Mouse (Mus musculus): ENCODE measurements around the gene Itsn1.
A peak's percentile ranks its signal among the peaks of the same experiment; 100 is the strongest.

The Itsn1 gene

GRCm38 (mm10) chr16:91848906-91849603, 120.0 kb downstream of the Itsn1 start:
- DNase-seq: peak; percentile 97

DNA sequence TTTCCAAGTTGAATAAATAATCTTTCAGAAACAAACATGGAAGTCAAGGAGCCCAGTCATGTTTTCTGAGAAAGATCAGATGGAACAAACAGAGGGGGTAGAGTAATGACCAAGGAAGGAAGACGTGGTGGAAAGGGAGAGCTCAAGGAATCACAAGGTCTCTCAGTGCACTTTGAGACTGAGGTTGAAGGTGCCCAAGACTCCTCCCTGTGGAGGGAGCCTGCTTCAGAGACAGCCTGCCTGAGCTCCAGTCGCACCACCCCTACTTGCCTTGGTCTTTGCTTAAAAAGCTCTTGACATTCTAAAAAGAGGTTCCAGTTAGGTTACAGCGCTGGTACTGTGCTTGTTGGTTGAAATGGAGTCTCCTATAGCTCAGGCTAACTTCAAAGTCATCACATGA, 121.1 kb downstream of the Itsn1 start:
- DNase-seq: no peak

DNA sequence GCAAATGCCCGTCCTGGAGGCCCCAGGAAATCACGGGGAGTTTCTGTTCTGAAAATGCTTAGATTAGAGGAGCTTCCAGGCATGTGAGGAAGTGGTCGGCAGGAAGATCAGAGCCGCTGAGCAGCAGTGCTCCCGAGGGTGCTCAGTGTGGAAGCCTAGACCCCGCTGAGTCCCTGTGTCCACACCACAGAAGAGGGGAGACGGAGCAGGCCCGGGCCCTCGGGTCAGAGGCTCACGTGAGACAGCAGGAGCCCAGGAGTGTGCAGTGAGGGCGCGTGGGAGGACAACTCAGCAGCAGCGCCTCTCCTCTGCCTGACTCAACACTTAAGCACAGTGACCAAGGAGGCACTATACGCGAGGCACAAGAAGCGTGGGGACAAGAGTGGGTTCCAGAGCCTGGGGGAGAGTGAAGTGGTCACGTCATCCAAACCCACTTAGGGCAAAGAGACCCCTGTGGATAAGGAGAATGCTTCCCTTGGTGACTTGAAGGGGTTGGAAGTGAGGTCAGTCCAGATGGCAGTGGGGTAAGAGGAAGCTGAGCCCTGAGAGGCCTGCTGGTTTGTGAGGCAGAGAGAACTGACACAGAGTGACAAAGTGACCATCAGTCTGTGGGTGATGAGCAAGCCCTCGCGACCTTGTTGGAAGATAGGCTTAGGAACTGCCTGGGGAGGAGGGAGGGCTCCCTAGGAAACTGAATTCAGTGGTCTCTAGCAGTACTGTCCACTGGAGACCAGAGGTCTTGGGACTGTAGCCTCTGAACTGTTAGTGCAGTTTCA, 122.6 kb downstream of the Itsn1 start:
- peak; percentile 95 for DNase-seq

DNA sequence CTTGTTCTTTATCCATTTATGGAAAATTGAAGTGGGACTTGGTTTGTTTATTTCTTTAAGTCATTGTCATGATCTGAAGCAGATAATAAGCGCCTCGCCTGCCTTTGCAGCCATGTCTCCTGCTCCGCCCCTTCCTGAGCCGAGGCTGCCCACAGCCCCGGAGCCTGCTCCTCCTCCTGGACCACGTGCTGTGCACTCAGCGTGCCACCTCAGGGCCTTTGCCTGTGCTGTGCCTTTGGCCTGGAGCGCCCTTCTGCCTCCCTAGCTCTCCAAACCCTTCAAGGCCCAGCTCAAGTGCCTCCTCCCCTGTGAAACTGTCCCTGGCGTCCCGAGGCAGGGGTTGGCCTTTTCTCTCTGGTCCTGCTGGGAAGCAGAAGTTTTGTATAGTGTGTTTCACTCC, 123.7 kb downstream of the Itsn1 start:
- DNase-seq: peak; percentile 93

- no peak for DNase-seq
Observed at GRCm38 (mm10) chr16:91853223-91853622, 124.1 kb downstream of the Itsn1 start.

- DNase-seq: no peak
Observed at GRCm38 (mm10) chr16:91858695-91859094, 129.6 kb downstream of the Itsn1 start.

GRCm38 (mm10) chr16:91859203-91859602, 130.1 kb downstream of the Itsn1 start:
- no peak for DNase-seq

DNA sequence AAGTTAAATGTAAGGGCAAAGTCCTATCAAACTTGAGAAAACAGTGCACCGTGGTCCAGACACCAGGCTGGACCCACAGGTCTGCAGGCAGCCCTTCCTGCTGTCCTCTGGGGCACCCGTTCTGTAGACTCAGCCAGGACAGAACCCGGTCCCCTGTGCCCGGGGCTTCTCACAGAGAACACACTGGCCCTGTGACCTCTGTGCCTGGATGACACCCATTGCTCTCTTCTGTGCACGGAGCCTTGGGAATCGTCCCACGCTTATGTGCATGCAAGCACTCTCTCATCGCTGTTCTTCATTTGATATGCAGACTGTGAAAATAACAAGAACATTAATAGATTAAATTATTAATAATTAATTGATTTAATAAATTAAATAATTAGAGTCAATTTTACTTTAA, 130.9 kb downstream of the Itsn1 start:
- DNase-seq: no peak

- DNase-seq: peak; percentile 89
Observed at GRCm38 (mm10) chr16:91860471-91861125, 131.5 kb downstream of the Itsn1 start.

DNA sequence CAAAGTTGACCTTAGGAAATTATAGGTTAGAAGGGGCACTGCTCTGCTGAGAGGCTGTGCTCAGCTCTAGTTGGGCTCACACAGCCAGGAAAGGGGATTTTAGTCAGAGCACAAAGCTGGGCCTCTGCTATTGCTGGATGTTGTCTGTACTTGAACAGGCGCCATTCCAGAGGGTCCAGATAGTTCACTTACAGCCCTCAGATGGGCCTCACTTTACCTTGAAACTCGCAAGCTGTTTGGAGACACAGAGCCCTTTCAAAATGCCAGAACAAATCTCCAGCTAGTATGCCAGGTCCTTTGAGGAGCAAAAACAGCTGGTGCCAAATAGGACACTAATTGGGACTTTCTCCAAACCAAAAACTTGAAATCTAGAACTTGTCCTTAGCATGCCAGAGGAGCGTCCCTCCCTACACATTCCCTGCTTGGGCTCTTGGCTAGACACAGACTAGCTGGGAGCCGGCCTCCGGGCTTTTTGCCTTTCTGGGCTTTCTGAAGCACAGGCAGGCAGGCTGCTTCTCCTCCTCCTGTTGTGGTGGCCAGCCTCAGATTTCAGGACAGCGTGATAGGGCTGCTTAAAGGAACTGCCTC, 132.8 kb downstream of the Itsn1 start:
- DNase-seq: peak; percentile 96

DNA sequence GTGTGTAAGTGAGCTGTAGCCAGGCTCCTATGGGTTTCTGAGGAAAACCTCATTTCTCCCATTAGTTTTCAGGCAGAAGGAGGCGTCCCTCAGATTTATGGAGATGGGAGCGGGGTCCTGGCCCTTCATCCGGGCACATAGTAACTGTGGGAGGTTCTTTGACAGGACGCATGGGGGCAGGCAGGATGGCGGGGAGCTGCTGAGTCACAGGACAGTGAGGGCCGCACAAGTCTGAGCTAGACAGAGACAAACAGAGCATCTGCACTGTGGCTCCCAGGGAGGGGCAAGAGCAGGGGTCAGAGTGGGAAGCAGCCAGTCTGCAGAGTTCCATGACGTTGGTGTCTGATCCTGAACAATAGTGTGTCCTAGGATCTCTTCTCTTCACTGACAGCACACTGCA, 133.8 kb downstream of the Itsn1 start:
- peak; percentile 95 for DNase-seq

DNA sequence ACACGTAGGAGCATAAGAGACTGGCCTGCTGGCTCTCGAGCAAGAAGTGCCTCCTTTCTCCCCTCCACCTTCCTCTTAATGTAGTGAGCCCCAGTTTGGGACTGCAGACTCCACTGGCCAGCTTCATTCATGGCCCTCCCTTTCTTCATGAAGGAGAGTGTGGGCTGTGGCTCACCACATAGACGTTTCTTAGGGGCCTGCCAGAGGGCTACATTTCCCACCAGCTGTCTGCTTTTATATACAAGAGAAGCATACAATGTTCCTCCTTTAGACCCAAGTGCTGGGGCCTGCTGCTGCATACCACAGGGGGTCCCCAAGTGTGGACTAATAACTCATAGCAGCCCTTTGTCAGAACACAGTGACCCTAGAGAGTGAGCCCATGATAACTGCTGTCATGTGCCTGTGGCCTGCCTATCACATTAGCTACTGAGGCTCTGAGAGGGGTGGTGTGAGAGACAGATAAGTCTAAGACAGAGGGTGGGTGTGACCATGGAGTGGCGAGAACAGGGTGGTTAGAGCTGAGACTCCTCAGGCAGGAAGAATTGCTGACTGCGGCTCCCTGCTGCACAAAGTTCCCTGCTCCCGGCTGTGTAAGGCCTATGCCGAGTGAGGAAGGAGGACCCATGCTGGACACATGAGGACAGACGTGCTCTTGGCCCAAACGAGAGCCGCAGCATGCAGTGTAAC, 135.7 kb downstream of the Itsn1 start:
- peak; percentile 97 for DNase-seq

DNA sequence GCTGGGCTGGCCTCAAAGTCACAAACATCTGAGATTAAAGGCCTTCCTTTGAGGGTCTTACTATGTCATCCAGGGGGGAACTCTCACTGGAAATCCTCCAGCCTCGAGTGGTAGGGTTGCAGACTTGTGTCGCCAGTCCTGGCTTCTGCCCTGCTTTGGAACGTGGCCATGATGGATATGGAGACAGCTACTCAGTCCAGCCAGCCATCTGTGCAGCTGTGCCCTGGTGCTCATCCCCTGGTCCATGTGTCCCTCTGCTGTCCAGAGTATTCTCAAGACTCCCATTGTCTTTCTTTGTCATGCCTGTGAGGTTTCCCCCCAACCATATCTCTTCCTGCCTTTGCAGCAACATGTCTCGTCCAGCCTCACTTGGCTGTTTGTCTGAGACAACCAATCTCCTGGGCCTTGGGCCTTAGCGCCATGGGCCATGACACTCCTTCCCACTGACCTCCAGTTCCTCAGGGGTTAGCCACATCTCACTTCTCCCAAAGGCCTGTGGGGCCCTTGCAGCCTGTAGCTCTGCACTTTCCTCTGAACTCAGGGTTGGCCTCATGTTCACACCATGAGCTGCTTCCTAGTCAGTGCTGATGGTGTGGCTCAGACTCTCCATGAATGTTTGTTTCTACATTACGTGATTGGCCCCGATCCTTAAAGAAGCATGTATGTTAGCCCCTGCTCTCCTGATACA, 136.6 kb downstream of the Itsn1 start:
- peak; percentile 92 for DNase-seq

- peak; percentile 97 for DNase-seq
Observed at GRCm38 (mm10) chr16:91866258-91866634, 137.2 kb downstream of the Itsn1 start.

DNA sequence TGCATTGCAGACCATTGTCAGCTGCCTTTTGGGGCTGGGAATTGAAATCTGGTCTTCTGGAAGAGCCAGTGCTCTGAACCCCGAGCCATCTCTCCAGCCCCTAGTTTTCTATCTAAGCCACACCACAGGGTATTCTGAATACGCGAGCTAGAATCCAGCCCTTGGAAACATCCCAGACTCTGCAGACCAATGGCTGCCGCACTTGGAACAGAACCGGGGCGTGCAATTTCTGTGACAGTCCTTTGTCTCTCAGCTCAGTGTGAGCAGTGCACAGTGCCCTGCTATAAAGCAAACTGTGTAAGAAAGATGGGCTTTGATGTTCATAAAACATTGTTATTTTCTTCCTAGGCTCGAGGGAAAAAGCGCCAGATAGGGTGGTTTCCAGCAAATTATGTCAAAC, 138.6 kb downstream of the Itsn1 start:
- no peak for DNase-seq

GRCm38 (mm10) chr16:91868943-91869911, 140.1 kb downstream of the Itsn1 start:
- peak; percentile 99 for DNase-seq

GRCm38 (mm10) chr16:91870158-91870582, 141.1 kb downstream of the Itsn1 start:
- peak; percentile 94 for DNase-seq

DNA sequence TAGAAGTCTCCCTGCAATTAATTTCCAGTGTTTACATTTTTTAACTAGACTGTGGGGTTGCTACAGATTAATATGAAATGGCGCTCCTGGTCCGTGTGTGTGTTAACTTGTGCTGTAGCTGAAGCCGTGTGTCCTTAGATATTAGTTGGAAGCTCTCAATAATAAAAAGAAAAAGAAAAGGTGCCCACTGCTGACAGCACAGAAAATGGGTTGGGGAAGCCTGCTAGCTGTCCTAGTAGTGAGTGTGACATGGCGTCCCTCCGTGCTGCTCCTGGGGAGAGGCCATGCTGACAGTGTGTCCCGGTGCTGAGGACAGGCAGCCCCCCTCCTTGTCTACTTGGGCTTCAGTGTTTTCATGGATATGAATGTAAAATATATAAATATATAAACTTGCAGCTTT, 142.1 kb downstream of the Itsn1 start:
- no peak for DNase-seq

DNA sequence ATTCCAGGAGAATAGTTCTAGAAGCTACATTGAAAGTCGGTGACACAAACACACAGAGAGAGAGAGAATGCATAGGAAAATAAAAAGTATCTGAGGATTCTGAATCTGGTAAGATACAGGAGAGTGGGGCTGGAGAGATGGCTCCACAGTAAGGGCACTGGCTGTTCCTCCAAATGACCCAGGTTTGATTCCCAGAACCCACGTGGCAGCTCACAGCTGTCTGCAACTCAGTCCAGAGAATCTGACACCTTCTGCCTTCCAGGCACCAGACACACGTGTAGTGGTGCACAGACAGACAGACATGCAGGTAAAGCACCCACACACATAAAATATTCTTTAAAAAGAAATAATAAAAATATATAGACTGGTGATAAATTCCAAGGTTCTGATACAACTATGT, 144.6 kb downstream of the Itsn1 start:
- no peak for DNase-seq

DNA sequence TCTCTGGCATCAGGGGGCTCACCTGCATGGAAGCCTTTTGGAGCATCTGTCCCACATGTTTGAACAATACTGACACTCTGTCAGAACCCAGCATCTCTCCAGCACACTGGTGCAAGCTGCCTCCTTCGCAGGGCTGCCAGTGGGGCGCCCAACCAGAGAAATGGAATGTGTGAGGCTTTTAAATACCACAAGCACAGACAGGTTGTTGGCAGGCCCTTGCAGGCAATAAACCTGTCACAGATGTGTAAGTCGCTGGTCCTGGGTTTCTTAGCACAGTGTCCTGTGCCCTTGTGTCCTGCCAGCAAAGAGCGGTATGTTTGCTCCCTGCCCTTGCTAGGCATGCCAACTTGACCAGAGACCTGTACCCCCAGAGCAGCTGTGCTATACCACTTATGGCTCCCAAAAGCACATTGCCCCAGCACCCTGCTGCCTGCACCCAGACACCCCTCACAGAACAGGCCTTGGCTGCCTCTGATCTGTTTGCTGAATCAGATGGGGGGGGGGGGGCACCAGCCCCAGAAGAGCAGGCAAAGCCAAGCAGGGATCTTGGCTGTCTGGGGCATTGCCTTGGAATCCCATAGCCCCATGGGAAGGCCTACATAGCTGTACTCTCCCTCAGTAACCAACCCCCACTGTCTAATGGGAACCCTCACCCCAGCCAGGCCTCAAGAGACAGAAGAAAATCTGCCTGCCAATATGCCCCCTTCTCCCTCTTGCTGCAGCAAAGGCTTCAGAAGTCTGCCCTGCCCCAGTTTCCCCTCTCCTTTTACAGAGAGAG, 146.7 kb downstream of the Itsn1 start:
- peak; percentile 94 for DNase-seq
